Mouse (Mus musculus): ENCODE results near the gene Aurkaip1.

Aurkaip1 gene

DNA sequence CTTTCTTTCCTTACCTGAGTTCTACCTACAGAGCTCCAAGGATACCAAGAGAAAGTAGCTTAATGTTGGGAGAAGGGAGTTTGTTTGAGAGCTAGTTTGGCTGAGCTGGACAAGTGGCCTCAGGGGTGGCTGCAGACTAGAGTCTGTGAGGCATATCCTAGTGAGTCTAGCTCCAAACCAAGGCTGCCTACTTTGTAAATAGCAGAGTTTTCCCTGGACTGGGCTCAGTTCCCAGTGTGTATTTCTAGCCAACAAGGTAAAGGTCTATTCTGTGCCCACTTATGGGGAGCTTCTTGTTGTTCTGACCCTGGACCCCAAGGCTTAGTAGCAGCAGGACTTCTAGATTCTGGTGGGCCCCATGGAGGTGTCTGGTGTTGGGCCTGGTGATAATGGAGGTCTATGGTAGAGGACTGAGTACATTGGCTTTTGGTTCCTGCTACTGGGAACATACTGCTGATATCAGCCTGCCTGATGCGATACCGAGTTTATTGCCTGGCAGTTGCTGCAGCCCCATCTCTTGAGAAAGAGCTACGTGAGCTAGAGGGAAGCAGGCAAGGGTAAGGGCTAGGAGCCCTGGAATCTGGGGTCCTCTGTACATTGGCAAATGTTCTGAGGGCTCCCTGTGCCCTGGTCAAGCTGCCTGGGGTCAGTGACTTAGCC, 18.9 kb downstream of the Aurkaip1 start:
- DNase-seq (ENCODE audit: extremely low read depth, low read depth) = no peak

- no peak for DNase-seq (ENCODE audit: extremely low read depth, low read depth)
Measured at GRCm38 (mm10) chr4:155851368-155851767, 20.3 kb downstream of the Aurkaip1 start.

DNA sequence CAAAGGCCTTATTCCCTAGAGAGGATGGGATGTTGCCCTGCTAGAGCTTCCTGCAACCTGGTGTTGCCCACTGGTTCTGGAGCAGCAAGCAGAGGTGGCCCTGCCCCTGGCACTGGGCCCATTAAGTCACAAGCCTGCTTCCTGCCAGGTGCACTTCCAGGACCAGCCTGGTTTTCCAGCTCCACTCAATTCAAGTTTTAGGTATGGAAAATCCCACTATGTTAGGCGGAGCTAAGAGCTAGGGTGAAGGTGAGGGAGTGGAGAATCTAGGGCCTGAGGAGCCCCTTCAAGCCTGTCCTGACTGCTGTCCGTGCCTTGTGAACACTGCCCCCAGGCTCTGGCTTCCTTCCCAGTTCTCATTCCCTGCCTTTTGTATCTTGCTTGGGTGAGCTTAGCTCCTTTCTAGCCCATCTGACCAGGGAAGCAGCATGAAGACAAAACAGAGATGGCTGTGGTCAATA, 20.9 kb downstream of the Aurkaip1 start:
- no peak for DNase-seq (ENCODE audit: extremely low read depth, low read depth)

GRCm38 (mm10) chr4:155853421-155853820, 22.3 kb downstream of the Aurkaip1 start:
- DNase-seq (ENCODE audit: extremely low read depth, low read depth) = no peak

GRCm38 (mm10) chr4:155854991-155855390, 23.9 kb downstream of the Aurkaip1 start:
- no peak for DNase-seq (ENCODE audit: extremely low read depth, low read depth)

GRCm38 (mm10) chr4:155856071-155856470, 25.0 kb downstream of the Aurkaip1 start:
- DNase-seq (ENCODE audit: extremely low read depth, low read depth) = no peak

DNA sequence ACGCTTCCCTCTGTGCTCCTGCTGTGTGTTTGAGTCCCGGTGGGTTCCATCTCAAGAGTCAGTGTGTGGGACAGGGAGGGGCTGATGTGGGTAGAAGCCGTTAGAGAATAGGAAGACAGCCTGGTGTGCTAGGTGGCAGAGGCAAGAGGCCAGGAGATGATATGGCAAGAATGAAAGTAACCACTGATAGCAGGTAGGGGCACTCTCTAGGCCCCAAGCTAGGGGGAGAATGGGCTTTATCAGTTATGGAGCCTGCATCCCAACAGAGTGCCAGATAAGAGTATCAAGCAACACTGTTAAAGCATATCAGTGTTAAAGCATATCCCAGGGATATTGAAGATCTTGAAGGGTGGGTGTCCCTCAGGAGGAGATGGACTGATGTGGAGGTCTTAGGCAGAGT, 25.8 kb downstream of the Aurkaip1 start:
- DNase-seq (ENCODE audit: extremely low read depth, low read depth) = no peak

DNA sequence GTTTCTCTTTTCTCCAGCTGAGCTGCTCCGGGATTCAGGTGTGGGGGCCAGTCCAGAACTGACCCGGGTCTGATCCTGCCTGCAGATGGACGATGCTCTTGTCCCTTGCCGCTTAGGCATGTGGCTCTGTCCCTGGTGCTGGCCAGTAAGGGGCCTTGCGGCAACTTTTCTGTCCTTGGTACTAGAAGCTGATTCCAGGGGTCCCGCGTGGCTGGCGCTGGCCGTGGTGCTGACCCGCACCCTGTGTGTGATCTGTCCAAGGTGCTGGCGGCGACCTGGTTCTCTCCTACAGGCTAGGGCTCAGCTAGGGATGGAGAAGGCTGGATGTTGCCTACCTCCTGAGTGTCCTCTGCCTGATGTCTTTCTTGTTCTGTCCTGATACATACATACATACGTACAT, 28.2 kb downstream of the Aurkaip1 start:
- no peak for DNase-seq (ENCODE audit: extremely low read depth, low read depth)

DNA sequence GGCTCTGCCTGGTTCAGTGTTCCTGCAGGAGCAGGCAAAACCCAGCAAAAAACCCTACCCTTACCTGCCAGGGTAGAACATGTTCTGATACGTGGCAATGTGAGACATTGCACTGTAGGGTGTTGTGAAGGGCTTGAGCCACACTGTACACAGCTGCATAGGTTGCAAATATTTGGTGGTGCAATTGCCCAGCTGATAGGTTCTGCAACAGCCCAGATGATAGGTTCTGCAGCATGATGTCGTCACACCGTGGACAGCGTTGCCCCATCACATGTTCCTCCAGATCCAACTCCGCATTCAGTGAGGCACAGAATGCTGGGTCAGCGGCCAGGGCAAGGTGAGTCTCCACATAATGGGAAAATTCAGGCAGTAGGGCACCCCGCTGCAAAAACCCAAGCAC, 30.7 kb downstream of the Aurkaip1 start:
- no peak for DNase-seq (ENCODE audit: extremely low read depth, low read depth)

DNA sequence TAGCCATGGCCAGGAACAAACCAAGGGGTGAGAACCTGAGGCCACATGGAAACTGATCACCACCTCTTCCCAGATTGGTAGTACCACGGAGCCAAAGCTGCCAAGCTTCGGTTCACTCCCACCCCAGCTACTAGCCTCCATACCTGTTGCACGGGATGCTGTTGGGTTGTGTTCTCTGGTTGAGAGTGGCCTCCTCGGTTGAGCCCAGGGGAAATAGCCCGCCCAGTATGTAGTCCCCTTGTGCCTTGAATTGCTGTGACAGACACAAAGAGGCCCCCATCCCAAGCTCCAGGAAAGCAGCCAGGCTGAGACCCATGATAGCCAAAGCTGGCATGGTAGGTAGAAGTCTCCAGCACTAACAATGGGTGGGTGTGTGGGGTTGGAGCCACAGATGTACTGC, 31.9 kb downstream of the Aurkaip1 start, which contains the start of gene Tas1r3:
TSS of gene Tas1r3 (minus strand) at position 362 of the 400 bp plus-strand sequence.
- no peak for DNase-seq (ENCODE audit: extremely low read depth, low read depth)

- DNase-seq (ENCODE audit: extremely low read depth, low read depth) = no peak
Measured at GRCm38 (mm10) chr4:155868614-155869298, 37.7 kb downstream of the Aurkaip1 start.

GRCm38 (mm10) chr4:155869317-155870033, 38.4 kb downstream of the Aurkaip1 start, which contains the start of the genes Cptp and Ints11:
TSS of gene Cptp (minus strand) at chr4:155869440.
TSS of gene Ints11 (plus strand) at chr4:155869546.
- DNase-seq (ENCODE audit: extremely low read depth, low read depth) = peak; percentile 88

- DNase-seq (ENCODE audit: extremely low read depth, low read depth) = no peak
Measured at GRCm38 (mm10) chr4:155871404-155871803, 40.3 kb downstream of the Aurkaip1 start.
